Mouse (Mus musculus) heart, adult 2 months (tissue): ENCODE data around the gene Scn10a.

Experiments
- CTCF ChIP-seq: fragments of 200-600 bp; IDR thresholded peaks from 2 replicates; pipeline ENCODE4 v1.8.1; 2022; ENCODE audit warnings: antibody characterized with exemption, mild to moderate bottlenecking, moderate library complexity
- EP300 ChIP-seq: fragments of 200-500 bp; IDR thresholded peaks from 2 replicates; pipeline ENCODE4 v1.6.1; 2011; ENCODE audit warnings: low read depth, low read length, control low read depth; ENCODE audit not compliant: insufficient read depth
- POLR2A ChIP-seq: fragments of 200-500 bp; IDR thresholded peaks from 2 replicates; pipeline ENCODE4 v1.6.1; 2011; ENCODE audit warnings: mild to moderate bottlenecking, low read depth, low read length, control low read depth; ENCODE audit not compliant: insufficient read depth

- TF ChIP-seq CTCF (no peak), POLR2A (no peak), EP300 (no peak)
Observed at GRCm38 (mm10) chr9:119641985-119642384, 77.1 kb downstream of the Scn10a start.
